8 mouse cellular contexts compared by ENCODE assay signal in genomic region chr7:134937927-134938609, GRCm38 (mm10). TPM values are rescaled to one million over a fixed set of nuclear protein-coding genes. Genes with fewer than 3 reads are reported as not detected.
A peak's percentile ranks its signal among the peaks of the same experiment; 100 is the strongest.
DNase-seq lines count a peak whose midpoint lies in the region; ATAC-seq and TF ChIP-seq lines count a peak whose summit lies in the region.

Fam196a (minus strand) TSS chr7:134938430.

- DNase-seq in adrenal gland, adult 18-20 months (ENCODE audit: low spot score in 2 of 2): peak; percentile 36 to 48
- DNase-seq in cerebellum, adult 2 months: peak; percentile 18 to 25
- DNase-seq in frontal cortex, adult 2 months (ENCODE audit: extremely low spot score in 1 of 2, low spot score in 1 of 2): peak; percentile 42 to 82
- DNase-seq in limb, embryonic 10.5 days (ENCODE audit: low spot score): peak; percentile 80
- DNase-seq in midbrain, embryonic 11.5 days (ENCODE audit: low spot score, missing footprints): peak; percentile 92
- no peak for DNase-seq in adipocyte (ENCODE audit: low spot score)

- H3K36me3 ChIP-seq in intestine, embryonic 16.5 days (ENCODE audit: control insufficient read depth, insufficient read depth, low read length): no peaks in the 10 kb centered on the region
- H3K36me3 ChIP-seq in limb, embryonic 10.5 days: no peaks in the 10 kb centered on the region
- H3K36me3 ChIP-seq in midbrain, embryonic 11.5 days (ENCODE audit: control insufficient read depth, insufficient read depth, low read length): no peaks in the 10 kb centered on the region
- H3K36me3 ChIP-seq in stomach, embryonic 14.5 days (ENCODE audit: control insufficient read depth, insufficient read depth, low read length): no peaks in the 10 kb centered on the region

- no peaks in the 10 kb centered on the region for H3K9me3 ChIP-seq in intestine, embryonic 16.5 days (ENCODE audit: control insufficient read depth, low read length)
- no peaks in the 10 kb centered on the region for H3K9me3 ChIP-seq in limb, embryonic 10.5 days (replicated peaks)
- no peaks in the 10 kb centered on the region for H3K9me3 ChIP-seq in midbrain, embryonic 11.5 days (ENCODE audit: control insufficient read depth, low read length)
- H3K9me3 ChIP-seq in stomach, embryonic 14.5 days (ENCODE audit: control insufficient read depth, low read depth, low read length): no peaks in the 10 kb centered on the region

- peak within 1 kb of the TSS; percentile 64 for H3K9ac ChIP-seq in intestine, embryonic 16.5 days (ENCODE audit: low read depth, low read length)
- peak within 1 kb of the TSS; percentile 47 for H3K9ac ChIP-seq in midbrain, embryonic 11.5 days (ENCODE audit: low read length)
- 0 out of 2 replicates have a peak within 1 kb of the TSS, but pooled peaks have one; percentile 14 for H3K9ac ChIP-seq in stomach, embryonic 14.5 days (replicated peaks; ENCODE audit: low read depth, low read length)

- peak within 1 kb of the TSS; percentile 47 for H3K4me3 ChIP-seq in cerebellum, adult 2 months (replicated peaks; ENCODE audit: insufficient read depth, low read depth, low read length)
- peak within 1 kb of the TSS; percentile 56 for H3K4me3 ChIP-seq in intestine, embryonic 16.5 days (ENCODE audit: low read length)
- H3K4me3 ChIP-seq in limb, embryonic 10.5 days: peak within 1 kb of the TSS; percentile 65
- H3K4me3 ChIP-seq in midbrain, embryonic 11.5 days (ENCODE audit: low read depth, low read length): peak within 1 kb of the TSS; percentile 50
- H3K4me3 ChIP-seq in stomach, embryonic 14.5 days (ENCODE audit: low read depth, low read length): peak within 1 kb of the TSS; percentile 43

- no peak for TF ChIP-seq CTCF in cerebellum, adult 2 months (IDR thresholded peaks at IDR 0.05; ENCODE audit: borderline replicate concordance, insufficient read depth, low read depth, low read length)

- 2% methylated on average over 69 of the region's 71 CpGs for WGBS in cerebellum, adult 2 months
- WGBS in intestine, embryonic 16.5 days: under 1% methylated on average over 46 of the region's 71 CpGs
- 2% methylated on average over 52 of the region's 71 CpGs for WGBS in limb, embryonic 10.5 days
- under 1% methylated on average over 46 of the region's 71 CpGs for WGBS in midbrain, embryonic 11.5 days
- WGBS in stomach, embryonic 14.5 days: under 1% methylated on average over 71 of the region's 71 CpGs

- peak; percentile 88 for ATAC-seq in intestine, embryonic 16.5 days
- peak; percentile 89 for ATAC-seq in midbrain, embryonic 11.5 days (ENCODE audit: low FRiP score)
- ATAC-seq in stomach, embryonic 14.5 days (ENCODE audit: insufficient number of reproducible peaks, insufficient read depth, low FRiP score, low read depth): peak; percentile 76

- H3K4me1 ChIP-seq in cerebellum, adult 2 months (ENCODE audit: control insufficient read depth, insufficient read depth, low read length): no peaks in the 10 kb centered on the region; the same call in 1 of the 2 replicates
- H3K4me1 ChIP-seq in intestine, embryonic 16.5 days (ENCODE audit: control insufficient read depth, insufficient read depth, low read length): peaks cover 13% of the 10 kb centered on the region
- peaks cover 34% of the 10 kb centered on the region for H3K4me1 ChIP-seq in limb, embryonic 10.5 days
- H3K4me1 ChIP-seq in midbrain, embryonic 11.5 days (ENCODE audit: control insufficient read depth, insufficient read depth, low read length): peaks cover 10% of the 10 kb centered on the region
- peaks cover 5% of the 10 kb centered on the region; the same call in 1 of the 2 replicates for H3K4me1 ChIP-seq in stomach, embryonic 14.5 days (ENCODE audit: control insufficient read depth, insufficient read depth, low read length)

- H3K4me2 ChIP-seq in intestine, embryonic 16.5 days (ENCODE audit: low read depth, low read length): peak within 1 kb of the TSS; percentile 95
- peak within 1 kb of the TSS; percentile 82 for H3K4me2 ChIP-seq in midbrain, embryonic 11.5 days
- peak within 1 kb of the TSS; percentile 97 for H3K4me2 ChIP-seq in stomach, embryonic 14.5 days (replicated peaks; ENCODE audit: low read depth, low read length)

- no peaks in the 10 kb centered on the region; the same call in 1 of the 2 replicates for H3K27me3 ChIP-seq in cerebellum, adult 2 months (ENCODE audit: control insufficient read depth, insufficient read depth, low read length)
- H3K27me3 ChIP-seq in intestine, embryonic 16.5 days (replicated peaks; ENCODE audit: control insufficient read depth, insufficient read depth, low read length): peaks cover 5% of the 10 kb centered on the region; the same call in 1 of the 2 replicates
- peaks cover 39% of the 10 kb centered on the region for H3K27me3 ChIP-seq in limb, embryonic 10.5 days (ENCODE audit: low read depth, poor library complexity, severe bottlenecking)
- peaks cover 24% of the 10 kb centered on the region for H3K27me3 ChIP-seq in midbrain, embryonic 11.5 days (ENCODE audit: control insufficient read depth, insufficient read depth, low read length)
- H3K27me3 ChIP-seq in stomach, embryonic 14.5 days (ENCODE audit: control insufficient read depth, insufficient read depth, low read length): peaks cover 5% of the 10 kb centered on the region; the same call in 1 of the 2 replicates

- TF ChIP-seq POLR2A in cerebellum, adult 2 months (IDR thresholded peaks at IDR 0.05; ENCODE audit: borderline replicate concordance, insufficient read depth, low read length): no peak

- H3K27ac ChIP-seq in cerebellum, adult 2 months (ENCODE audit: insufficient read depth, low read length): no peak within 1 kb of the TSS
- no peak within 1 kb of the TSS for H3K27ac ChIP-seq in intestine, embryonic 16.5 days (ENCODE audit: low read length)
- peak within 1 kb of the TSS; percentile 72 for H3K27ac ChIP-seq in limb, embryonic 10.5 days
- no peak within 1 kb of the TSS for H3K27ac ChIP-seq in midbrain, embryonic 11.5 days (ENCODE audit: low read depth, low read length)
- H3K27ac ChIP-seq in stomach, embryonic 14.5 days (ENCODE audit: low read length): no peak within 1 kb of the TSS

RNA-seq across cellular contexts. Expression of gene Fam196a, which starts in this region (rescaled TPM):
- total RNA-seq in adrenal gland, adult 18-20 months (2021): 1 to 10 TPM; 3.9 to 5.4 TPM
- polyA plus RNA-seq in cerebellum, adult 2 months (2012; rRNA removed): 2.3 and 3.7 TPM in 2 replicates
- 12.5 and 13.1 TPM in 2 replicates for polyA plus RNA-seq in frontal cortex, adult 2 months (2012; rRNA removed)
- 1.3 and 1.4 TPM in 2 replicates for polyA plus RNA-seq in intestine, embryonic 16.5 days (2015; fragmentation: Nextera tagmentation; extraction: Ambion mirVana)
- polyA plus RNA-seq in limb, embryonic 10.5 days (2016; fragmentation: Nextera tagmentation; extraction: Ambion mirVana): 2.1 and 3.0 TPM in 2 replicates
- 1.4 and 2.1 TPM in 2 replicates for polyA plus RNA-seq in midbrain, embryonic 11.5 days (2014; fragmentation: Nextera tagmentation; extraction: Ambion mirVana)
- polyA plus RNA-seq in stomach, embryonic 14.5 days (2014; fragmentation: Nextera tagmentation; extraction: Ambion mirVana): 4.4 and 4.8 TPM in 2 replicates

Comparison
In these comparisons a context has a peak if more than half of its experiments do, and no peak if none do; other contexts are left out.
1. H3K9ac ChIP-seq: peak in every context shown above with its lines; median percentile 64 in intestine, embryonic 16.5 days; 47 in midbrain, embryonic 11.5 days; 14 in stomach, embryonic 14.5 days.